Mouse (Mus musculus): ENCODE measurements around the gene 3110018I06Rik. TPM values are rescaled to one million over a fixed set of nuclear protein-coding genes. Genes with fewer than 3 reads are reported as not detected.

3110018I06Rik gene
- polyA plus RNA-seq, 1 experiment from 2014 or later = not detected

GRCm38 (mm10) chr12:107509661-107510237 lies 21.3 kb downstream of the 3110018I06Rik start:
- Histone ChIP-seq H3K9me3 (replicated peaks; ENCODE audit: control insufficient read depth, low read length) (no peaks in the 10 kb centered on the region), H3K27ac (ENCODE audit: low read length) (no peak overlapping the region), H3K27me3 (ENCODE audit: control insufficient read depth, insufficient read depth, low read length) (no peaks in the 10 kb centered on the region), H3K9ac (ENCODE audit: low read length) (no peak overlapping the region), H3K4me3 (ENCODE audit: low read length) (no peak overlapping the region), H3K36me3 (ENCODE audit: control insufficient read depth, insufficient read depth) (no peaks in the 10 kb centered on the region), H3K4me1 (ENCODE audit: control insufficient read depth, insufficient read depth, low read length) (no peaks in the 10 kb centered on the region), H3K4me2 (ENCODE audit: low read depth, low read length) (no peak overlapping the region)
- 75% methylated on average over 9 of the region's 9 CpGs for WGBS
- no peak for ATAC-seq (replicated peaks; ENCODE audit: extremely low read depth, insufficient read depth, low FRiP score)

DNA sequence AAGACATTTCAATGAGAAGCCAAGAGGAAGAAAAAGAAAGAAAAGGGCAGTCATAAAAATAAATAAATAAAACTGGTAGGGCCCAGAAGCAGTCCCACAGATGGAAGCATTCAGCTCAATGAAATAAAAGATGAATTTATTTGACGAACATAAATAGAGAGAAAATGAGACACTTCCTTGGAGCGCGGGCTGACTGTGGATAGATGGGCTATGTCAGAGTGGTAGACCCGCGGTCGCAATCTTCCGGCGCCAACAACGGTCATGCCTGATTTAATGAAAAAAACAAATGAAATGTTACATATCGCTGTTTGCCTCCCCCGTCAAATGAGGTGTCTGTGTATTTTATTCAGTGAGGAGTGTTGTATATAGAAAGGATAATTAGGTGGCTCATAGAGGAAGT lies 22.7 kb downstream of the 3110018I06Rik start:
- Histone ChIP-seq H3K9ac (ENCODE audit: low read length) (no peak overlapping the region), H3K4me2 (ENCODE audit: low read depth, low read length) (no peak overlapping the region), H3K9me3 (replicated peaks; ENCODE audit: control insufficient read depth, low read length) (no peaks in the 10 kb centered on the region), H3K4me3 (ENCODE audit: low read length) (no peak overlapping the region), H3K4me1 (ENCODE audit: control insufficient read depth, insufficient read depth, low read length) (no peaks in the 10 kb centered on the region), H3K36me3 (ENCODE audit: control insufficient read depth, insufficient read depth) (no peaks in the 10 kb centered on the region), H3K27me3 (ENCODE audit: control insufficient read depth, insufficient read depth, low read length) (no peaks in the 10 kb centered on the region), H3K27ac (ENCODE audit: low read length) (no peak overlapping the region)
- ATAC-seq (replicated peaks; ENCODE audit: extremely low read depth, insufficient read depth, low FRiP score) = no peak
- WGBS = 85% methylated on average over 11 of the region's 11 CpGs

DNA sequence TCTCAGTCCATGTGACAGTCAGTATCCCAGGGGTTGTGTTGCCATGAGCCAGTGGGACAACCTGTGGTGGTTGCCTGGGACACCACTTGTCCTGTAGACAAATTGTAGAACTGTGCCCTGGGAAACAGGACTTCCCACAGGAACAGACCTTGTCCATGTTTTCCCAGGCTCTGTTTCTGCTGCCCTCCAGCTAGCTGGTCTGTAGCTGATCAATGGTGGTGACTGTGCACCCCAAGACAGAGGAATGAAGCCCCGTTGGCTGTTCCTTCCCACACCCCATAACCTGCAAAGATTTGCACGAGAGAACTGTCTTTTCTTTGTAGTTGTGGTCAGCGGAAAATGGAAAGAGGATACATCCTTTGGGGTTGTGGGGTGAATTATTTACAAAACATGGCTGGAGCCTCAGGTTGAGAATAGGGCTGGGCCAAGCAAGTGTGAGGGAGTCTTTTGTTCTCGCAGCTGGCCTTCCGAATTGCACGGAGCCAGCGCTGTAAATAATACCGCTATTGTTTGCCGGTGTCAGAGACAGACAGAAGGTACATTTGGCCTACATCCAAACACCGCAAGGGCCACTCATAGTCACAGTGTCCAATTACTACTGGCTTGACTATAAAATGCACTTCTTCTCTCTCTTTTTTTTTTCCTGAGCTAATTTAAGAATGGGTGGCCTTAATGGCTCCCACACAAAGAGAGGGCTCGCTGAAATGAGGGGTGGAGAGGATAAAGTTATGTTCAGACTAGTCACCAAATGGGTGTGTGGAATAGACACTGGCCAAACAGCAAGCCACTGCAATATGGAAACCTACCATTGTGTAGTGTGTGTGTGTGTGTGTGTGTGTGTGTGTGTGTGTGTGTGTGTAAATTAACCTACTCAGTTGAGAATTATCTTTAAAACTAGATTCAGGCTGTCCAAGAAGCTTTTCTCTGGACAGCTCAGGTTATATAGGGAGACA lies 28.1 kb downstream of the 3110018I06Rik start:
- WGBS = 63% methylated on average over 11 of the region's 11 CpGs
- no peak for ATAC-seq (replicated peaks; ENCODE audit: extremely low read depth, insufficient read depth, low FRiP score)
- H3K36me3 ChIP-seq (ENCODE audit: control insufficient read depth, insufficient read depth) = no peaks in the 10 kb centered on the region

GRCm38 (mm10) chr12:107520941-107521340 lies 32.5 kb downstream of the 3110018I06Rik start:
- no peak overlapping the region for H3K27ac ChIP-seq (ENCODE audit: low read length)
- no peak overlapping the region for H3K9ac ChIP-seq (ENCODE audit: low read length)
- no peaks in the 10 kb centered on the region for H3K9me3 ChIP-seq (replicated peaks; ENCODE audit: control insufficient read depth, low read length)
- ATAC-seq (replicated peaks; ENCODE audit: extremely low read depth, insufficient read depth, low FRiP score) = no peak
- 82% methylated on average over 3 of the region's 3 CpGs for WGBS
- H3K36me3 ChIP-seq (ENCODE audit: control insufficient read depth, insufficient read depth) = no peaks in the 10 kb centered on the region
- no peak overlapping the region for H3K4me3 ChIP-seq (ENCODE audit: low read length)
- H3K4me1 ChIP-seq (ENCODE audit: control insufficient read depth, insufficient read depth, low read length) = no peaks in the 10 kb centered on the region
- H3K4me2 ChIP-seq (ENCODE audit: low read depth, low read length) = no peak overlapping the region
- H3K27me3 ChIP-seq (ENCODE audit: control insufficient read depth, insufficient read depth, low read length) = no peaks in the 10 kb centered on the region

More for the DNA sequence above, 28.1 kb downstream of the 3110018I06Rik start:
- Histone ChIP-seq H3K4me3 (ENCODE audit: low read length) (no peak overlapping the region), H3K4me2 (ENCODE audit: low read depth, low read length) (no peak overlapping the region), H3K27ac (ENCODE audit: low read length) (no peak overlapping the region), H3K9me3 (replicated peaks; ENCODE audit: control insufficient read depth, low read length) (no peaks in the 10 kb centered on the region), H3K4me1 (ENCODE audit: control insufficient read depth, insufficient read depth, low read length) (no peaks in the 10 kb centered on the region), H3K27me3 (ENCODE audit: control insufficient read depth, insufficient read depth, low read length) (no peaks in the 10 kb centered on the region), H3K9ac (ENCODE audit: low read length) (no peak overlapping the region)

DNA sequence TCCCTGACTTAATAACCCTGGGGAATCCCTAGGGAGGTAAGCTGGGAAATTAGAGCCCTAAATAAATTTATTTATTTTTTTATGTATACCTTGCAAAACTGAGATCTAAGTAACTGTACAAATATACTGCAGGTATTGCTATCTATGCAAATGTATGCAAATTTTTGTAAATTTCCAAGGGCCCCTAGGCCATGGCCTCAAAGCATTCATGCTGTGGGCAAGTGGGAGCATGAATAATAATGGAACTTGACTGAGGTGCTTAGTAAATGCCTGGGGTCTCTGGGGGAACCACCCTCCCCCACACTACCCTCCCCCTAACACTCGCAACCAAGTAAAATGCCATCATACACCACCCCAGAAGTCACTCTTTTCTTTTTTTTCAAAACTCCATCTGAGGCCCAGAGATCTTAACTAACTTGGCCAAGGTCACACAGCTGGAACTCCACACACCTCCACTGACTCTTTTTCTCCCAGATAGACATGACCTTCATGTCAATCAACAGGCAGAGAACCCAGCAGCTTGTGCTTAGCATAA lies 40.0 kb downstream of the 3110018I06Rik start:
- Histone ChIP-seq H3K4me1 (ENCODE audit: control insufficient read depth, insufficient read depth, low read length) (no peaks in the 10 kb centered on the region), H3K27me3 (ENCODE audit: control insufficient read depth, insufficient read depth, low read length) (no peaks in the 10 kb centered on the region), H3K27ac (ENCODE audit: low read length) (no peak overlapping the region), H3K9me3 (replicated peaks; ENCODE audit: control insufficient read depth, low read length) (peaks cover 4% of the 10 kb centered on the region), H3K36me3 (ENCODE audit: control insufficient read depth, insufficient read depth) (no peaks in the 10 kb centered on the region), H3K4me2 (ENCODE audit: low read depth, low read length) (no peak overlapping the region), H3K4me3 (ENCODE audit: low read length) (no peak overlapping the region), H3K9ac (ENCODE audit: low read length) (no peak overlapping the region)
- no peak for ATAC-seq (replicated peaks; ENCODE audit: extremely low read depth, insufficient read depth, low FRiP score)
- WGBS = 58% methylated on average over 1 of the region's 1 CpGs

GRCm38 (mm10) chr12:107532871-107533270 lies 44.4 kb downstream of the 3110018I06Rik start:
- Histone ChIP-seq H3K4me2 (ENCODE audit: low read depth, low read length) (no peak overlapping the region), H3K4me1 (ENCODE audit: control insufficient read depth, insufficient read depth, low read length) (no peaks in the 10 kb centered on the region), H3K9ac (ENCODE audit: low read length) (no peak overlapping the region), H3K27ac (ENCODE audit: low read length) (no peak overlapping the region), H3K36me3 (ENCODE audit: control insufficient read depth, insufficient read depth) (no peaks in the 10 kb centered on the region), H3K27me3 (ENCODE audit: control insufficient read depth, insufficient read depth, low read length) (no peaks in the 10 kb centered on the region), H3K4me3 (ENCODE audit: low read length) (no peak overlapping the region), H3K9me3 (replicated peaks; ENCODE audit: control insufficient read depth, low read length) (peaks cover 4% of the 10 kb centered on the region)
- WGBS = 88% methylated on average over 7 of the region's 7 CpGs
- no peak for ATAC-seq (replicated peaks; ENCODE audit: extremely low read depth, insufficient read depth, low FRiP score)
